Mouse (Mus musculus) heart, postnatal 36 days (tissue): ENCODE data around the gene Upb1. TPM values are rescaled to one million over a fixed set of nuclear protein-coding genes. Genes with fewer than 3 reads are reported as not detected.
"Not testable (repeated sequence)": the region's sequence is repeated elsewhere in the genome, so short reads cannot be mapped to it uniquely, and the experiment has no call there.

Source experiments
- DNase-seq, 2 experiments: peaks; one replicate each; pipeline ENCODE4 v3.0.0; 2021 to 2022
- intact Hi-C: fragments of 180-260 bp; cut with DNase I; formaldehyde crosslinking; loops from one replicate; pipeline ENCODE4 v1.15.1; 2025
- total RNA-seq, 2 experiments: library from RNA; stranded (reverse); gene quantifications; 2 replicates each; pipeline ENCODE4 v1.2.3; 2021

Upb1 gene
- 1 to 10 TPM in 1 of 2 experiments, under 1 TPM in 1; 0.65 to 1.3 TPM for total RNA-seq

DNA sequence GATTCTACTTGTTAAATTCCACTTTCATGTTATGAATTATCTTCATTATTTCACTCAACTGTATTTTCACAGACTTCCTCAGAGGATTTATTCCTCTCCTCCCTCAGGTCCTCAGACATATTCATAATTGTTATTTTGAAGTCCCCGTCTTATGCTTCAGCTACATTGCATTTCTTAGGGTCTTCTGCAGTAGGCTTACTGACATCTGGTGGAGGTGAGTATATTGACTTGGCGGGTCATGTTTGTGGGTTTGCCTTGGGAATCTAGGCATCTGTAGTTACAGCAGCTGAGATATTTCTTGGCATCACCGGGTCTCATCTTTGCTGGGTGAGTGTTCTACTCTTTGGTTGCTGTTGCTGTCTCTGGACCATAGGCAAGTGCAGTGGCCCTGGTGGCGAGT lies at the start of gene Upb1:
Gene Upb1, plus strand, starts transcription at position 158 of the 400 bp plus-strand sequence.
- DNase-seq, result no peak
- intact Hi-C loops, result no loop called here

DNA sequence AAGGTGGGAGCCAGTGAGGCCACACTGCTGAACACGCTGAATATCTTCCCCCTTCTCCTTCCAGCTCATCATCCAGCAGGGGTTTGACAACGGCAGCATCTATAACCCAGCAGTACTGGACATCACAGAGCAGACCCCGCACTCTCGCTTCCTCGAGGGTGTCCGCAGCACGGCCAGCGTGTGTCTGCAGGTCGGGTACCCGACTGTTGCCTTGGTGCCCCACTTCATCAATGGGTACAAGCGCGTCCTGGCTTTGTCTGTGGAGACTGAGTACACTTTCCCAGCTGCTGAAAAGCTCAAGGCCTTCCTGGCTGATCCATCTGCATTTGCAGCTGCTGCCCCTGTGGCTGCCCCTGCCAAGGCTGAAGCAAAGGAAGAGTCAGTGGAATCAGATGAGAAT lies 48.4 kb upstream of the Upb1 start:
- no peak for DNase-seq
- intact Hi-C loops, result loop anchor here (5.0 kb wide), 1 partner anchor 35 kb away; the partner anchor contains the start of gene Adora2a

DNA sequence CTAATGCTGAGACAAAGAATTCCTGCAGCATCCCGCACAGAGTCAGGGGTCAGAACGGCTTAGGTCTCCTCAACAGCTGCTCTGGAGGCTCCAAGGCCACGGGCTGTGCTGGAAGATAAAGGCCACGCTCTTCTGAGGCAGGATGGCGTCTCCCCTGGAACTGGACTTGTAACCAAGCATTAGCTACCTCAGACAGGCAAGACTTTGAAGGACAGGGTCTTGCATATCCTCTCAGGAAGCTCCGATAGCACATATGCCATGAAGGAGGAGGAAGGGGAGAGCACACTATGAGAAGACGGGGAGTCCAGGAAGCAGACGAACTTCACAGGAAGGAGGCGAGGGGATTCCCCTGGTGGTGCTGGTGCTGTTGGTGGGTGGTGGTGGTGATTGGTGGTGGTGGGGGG lies 47.1 kb upstream of the Upb1 start:
- intact Hi-C loops, result loop anchor here (5.0 kb wide), 1 partner anchor 37 kb away; the partner anchor contains the start of gene Adora2a

DNA sequence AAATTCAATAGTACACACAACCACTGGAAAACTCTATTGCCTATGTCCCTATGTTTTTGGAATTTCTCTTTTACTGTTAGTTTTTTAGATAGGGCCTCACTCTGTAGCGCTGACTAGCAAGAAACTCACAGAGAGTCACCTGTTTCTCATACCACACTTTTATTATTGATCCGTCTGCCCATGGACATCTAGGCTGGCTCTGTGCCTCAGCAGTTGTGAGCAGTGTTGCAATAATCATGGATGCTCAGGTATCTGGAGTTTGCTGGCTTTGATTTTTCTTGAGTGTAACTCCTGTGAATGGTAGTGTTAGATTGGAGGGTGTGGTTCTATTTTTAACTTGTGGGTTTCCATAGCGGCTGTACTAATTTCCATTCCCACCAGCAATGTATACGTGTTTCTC lies 45.6 kb upstream of the Upb1 start:
- intact Hi-C loops, result no loop called here

More for the DNA sequence above, 47.1 kb upstream of the Upb1 start:
- DNase-seq, result not testable (repeated sequence)

DNA sequence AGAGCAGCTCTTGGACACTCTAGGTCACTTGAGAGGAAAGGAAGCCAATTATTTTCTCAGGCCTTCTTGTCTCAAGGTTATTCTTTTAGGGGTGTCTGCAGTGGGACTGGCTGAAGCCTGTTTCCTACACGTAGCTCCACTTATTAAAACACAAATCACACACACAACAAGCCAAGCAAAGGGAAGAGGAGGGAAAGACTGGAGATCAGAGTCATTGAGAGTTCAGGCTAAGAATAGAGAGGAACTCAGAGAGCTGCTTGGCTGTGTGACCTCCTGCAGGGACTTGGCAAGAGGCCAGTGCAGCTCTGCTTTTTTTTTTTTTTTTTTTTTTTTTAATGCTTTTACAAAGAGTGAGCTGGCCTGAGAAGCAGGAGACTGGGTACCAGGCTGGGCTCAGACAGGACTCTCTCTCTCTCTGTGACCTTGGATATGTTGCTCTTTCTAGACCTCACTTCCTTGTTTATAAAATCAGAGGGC lies 36.7 kb upstream of the Upb1 start:
- peak; percentile 37 to 39 for DNase-seq
- intact Hi-C loops, result not testable (repeated sequence)

More for the DNA sequence above, 45.6 kb upstream of the Upb1 start:
- DNase-seq, result no peak

DNA sequence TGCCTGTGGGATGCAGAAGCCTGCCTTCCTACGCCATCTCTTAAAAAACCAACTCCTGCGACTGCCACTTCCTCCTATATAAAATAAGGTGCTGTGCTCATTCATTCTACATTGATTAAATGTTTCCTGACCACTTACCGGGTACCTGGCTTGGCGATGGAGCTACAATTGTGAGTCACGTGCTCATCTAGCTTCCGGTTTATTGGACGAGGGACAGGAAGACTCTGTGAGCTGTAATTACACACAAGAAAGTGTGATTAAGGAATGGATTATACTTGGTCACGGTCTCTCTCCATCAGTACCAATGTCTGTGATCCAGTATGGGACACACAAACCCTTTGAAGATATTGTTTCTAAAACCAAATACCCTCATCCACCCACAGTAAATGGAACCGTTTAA lies 36.1 kb upstream of the Upb1 start:
- DNase-seq, result no peak
- intact Hi-C loops, result no loop called here

DNA sequence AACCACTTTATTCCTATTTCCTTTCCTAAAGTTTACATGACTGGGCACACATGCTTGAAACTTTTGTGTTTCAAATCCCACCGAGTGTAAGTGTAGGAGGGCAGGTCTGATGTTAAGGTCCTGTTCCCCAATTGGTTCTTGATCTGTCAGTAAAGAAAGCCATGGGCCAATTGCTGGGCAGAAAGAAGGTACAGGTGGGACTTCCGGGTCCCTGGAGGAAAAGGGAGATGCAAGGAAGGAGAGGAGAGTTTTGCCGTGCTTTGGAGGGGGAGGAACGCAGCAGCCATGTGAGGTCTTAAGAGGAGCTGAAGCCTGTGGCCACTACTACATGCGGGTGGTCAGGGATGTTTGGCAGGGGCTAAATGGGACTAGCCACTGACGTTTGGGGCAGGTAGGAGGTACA lies 35.7 kb upstream of the Upb1 start:
- intact Hi-C loops, result no loop called here
- DNase-seq, result no peak

DNA sequence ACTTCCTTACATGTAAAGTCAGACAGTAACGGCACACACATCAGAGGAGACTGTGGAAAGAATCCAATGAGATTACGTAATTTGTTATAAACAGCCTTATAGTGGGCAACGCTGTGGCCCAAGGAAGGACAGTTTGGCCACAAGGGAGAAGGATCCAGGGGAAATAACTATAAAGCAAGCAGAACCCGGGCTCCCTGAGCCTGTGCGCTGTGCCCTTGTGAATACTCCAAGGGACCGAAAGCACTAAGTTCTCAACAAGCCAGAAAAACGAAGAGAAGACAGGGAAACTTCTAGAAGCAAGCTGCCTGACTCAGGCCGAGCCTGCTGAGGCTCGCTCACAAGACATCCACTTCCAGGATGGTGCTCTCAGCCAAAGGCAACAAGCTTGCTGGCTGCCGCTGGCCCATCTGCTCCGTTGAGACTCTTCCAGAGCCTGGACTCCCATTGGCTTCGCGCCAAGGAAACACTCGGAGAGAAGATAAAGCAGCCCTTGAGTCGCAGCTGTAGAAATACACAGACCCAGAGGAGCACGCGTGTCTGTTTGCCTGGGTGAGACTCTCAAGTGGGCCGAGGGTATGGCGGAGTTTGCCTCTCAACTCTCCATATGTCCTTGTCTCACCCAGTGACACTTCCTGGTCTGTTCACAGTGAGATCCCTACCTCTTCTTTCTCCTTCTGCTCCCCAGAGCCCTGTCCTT lies 27.1 kb upstream of the Upb1 start:
- DNase-seq, result peak; percentile 55 to 83
- intact Hi-C loops, result not testable (repeated sequence)

DNA sequence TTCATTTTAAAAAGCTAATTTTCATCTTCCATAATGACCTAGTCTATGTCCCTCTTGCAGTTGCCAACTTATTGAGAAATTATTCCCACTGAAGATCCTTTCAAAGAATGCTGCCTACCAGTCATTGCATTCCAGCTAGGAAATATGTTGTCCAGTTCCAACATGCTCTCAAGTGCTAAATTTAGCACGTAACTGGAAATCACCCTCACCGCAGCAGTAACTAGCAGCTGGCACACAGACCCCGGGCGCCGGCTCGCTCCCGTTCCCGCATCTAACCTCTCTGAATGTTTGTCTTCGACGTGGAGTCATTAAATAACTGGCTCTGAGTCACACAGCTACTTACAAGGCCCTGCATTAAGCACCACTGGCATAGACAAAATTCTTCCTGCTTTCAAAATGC lies 22.2 kb upstream of the Upb1 start:
- intact Hi-C loops, result no loop called here
- DNase-seq, result peak in 1 of 2 experiments; percentile 14

DNA sequence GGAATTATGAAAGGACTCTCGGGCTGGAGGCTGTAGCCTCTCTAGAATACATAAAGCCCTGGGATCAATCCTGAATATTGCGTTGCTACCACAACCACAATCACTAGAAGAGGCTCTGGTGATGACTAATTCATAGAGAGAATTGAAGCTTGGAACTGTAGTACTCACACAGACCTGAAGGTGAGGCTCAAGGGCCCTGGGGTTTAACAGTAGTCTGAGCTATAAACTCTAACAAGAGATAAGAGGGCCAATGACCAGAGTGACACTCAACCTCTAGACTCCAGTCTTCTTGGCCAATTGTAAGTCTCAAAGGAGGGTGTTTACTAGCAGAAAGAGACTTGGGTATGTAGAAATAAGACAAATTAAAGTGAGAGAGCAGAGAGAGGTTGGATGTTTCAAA lies 10.8 kb upstream of the Upb1 start:
- intact Hi-C loops, result loop anchor here (2.0 to 5.0 kb wide), 3 partner anchors 47 to 113 kb away; no protein-coding TSS in a partner anchor
- DNase-seq, result no peak

DNA sequence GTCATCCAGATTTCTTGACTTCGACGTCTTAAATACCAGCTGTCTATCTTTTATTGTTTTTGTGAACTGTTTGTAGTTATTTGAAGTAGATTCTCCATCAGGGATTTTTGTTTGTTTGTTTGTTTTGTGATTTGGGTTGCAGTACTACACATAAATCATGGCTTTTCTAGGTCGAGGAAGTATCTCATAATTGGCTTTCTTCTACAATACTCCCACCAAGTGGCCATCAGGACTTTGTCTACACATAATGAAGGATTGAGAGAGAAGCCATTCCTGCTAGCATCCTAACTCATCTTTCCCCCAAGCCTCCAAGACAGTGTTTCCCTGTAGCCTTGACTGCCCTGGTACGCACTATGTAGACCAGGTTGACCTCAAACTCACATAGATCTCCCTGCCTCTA lies 10.1 kb upstream of the Upb1 start:
- no peak for DNase-seq
- intact Hi-C loops, result loop anchor here (1.0 to 5.0 kb wide), 6 partner anchors 46 to 209 kb away; no protein-coding TSS in a partner anchor

DNA sequence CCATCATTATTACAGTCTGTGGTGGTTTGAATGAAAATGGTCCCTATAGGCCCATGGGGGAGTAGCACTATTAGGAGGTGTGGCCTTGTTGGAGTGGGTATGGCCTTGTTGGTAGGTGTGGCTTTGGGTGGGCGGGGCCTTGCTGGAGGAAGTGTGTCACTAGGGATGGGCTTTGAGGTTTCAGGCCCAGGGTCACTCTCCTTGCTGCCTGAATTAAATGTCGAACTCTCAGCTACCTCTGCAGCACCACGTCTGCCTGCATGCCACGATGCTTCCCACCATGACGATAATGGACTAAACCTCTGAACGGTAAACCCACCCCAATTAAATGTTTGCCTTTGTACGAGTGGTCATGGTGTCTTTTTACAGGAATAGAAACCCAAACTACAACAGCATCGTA lies 6.1 kb upstream of the Upb1 start:
- no peak for DNase-seq
- intact Hi-C loops, result loop anchor here (5.0 kb wide), 1 partner anchor 93 kb away; no protein-coding TSS in a partner anchor

DNA sequence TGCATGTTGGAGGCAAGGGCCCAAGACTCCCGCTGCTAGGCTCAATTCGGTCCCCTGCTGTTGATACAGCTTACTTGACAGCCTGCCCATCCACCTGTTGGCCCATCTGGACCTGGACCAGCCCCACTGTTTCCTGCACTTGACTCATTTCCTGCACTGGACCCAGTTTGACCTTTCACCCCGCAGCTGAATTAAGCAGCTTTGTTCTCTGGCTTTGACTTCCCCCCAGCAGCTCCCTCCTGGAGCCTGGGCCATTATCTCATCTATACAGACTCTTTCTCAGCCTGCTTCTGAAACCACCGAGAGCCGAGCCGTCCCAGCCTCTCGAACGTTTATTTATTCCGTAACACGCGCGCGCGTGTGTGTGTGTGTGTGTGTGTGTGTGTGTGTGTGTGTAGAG lies 3.9 kb upstream of the Upb1 start:
- DNase-seq, result peak; percentile 23 to 43
- intact Hi-C loops, result no loop called here

DNA sequence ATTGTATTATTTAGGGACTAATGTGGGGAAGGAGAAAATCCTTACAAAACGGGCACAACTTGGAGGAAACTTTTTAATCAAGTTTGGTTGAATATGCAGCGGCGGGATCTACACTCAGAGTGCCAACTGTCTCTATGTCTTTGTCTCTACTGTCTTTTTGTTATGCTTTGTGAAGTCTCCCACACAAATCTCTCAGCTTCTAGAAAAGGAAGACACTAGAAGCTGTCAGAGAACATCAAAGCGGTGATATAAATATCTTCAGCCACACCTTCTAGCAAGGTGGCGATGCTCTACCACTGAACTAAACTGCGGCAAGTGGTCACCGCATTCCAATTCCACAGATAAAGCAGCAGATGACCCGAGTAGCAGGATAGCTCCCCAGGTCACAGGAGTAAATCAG lies 5.0 kb downstream of the Upb1 start:
- intact Hi-C loops, result no loop called here
- no peak for DNase-seq

DNA sequence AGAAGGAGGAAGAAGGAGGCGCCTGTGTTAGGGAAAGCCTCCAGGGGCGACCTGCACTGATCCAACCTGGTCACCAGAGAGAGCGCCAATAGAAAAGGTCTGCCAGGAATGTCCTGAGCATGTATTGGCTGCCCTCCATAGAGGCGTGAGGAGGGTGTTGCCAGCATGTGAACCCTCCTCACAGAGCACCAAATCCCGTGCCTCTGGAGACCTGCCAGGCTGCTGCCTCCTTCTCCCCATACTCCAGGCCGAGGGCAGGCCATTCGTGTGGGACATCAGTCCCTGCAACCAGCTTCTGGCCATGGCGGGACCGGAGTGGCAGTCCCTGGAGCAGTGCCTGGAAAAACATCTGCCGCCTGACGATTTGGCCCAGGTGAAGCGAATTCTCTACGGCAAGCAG lies 5.8 kb downstream of the Upb1 start:
- intact Hi-C loops, result no loop called here
- peak; percentile 53 to 65 for DNase-seq

DNA sequence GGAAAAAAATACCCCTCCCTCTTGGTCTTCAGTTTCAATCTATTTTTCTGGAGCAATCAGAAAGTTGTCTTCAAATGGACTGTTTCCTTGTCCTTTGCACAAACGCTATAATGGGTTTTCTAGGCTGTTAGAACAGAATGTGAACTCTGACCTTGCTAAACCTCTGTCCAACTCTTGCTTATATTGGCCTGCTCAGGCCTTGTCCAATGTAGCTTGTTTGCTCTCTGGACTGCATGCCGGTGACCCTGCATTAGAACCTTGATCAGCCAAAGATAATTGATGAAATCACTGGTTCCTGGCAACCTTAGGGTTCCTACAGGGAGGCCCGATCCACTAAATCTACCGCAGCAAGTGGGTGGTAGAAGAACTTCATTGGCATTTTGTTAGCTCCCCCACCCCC lies 6.8 kb downstream of the Upb1 start:
- DNase-seq, result no peak
- intact Hi-C loops, result no loop called here

DNA sequence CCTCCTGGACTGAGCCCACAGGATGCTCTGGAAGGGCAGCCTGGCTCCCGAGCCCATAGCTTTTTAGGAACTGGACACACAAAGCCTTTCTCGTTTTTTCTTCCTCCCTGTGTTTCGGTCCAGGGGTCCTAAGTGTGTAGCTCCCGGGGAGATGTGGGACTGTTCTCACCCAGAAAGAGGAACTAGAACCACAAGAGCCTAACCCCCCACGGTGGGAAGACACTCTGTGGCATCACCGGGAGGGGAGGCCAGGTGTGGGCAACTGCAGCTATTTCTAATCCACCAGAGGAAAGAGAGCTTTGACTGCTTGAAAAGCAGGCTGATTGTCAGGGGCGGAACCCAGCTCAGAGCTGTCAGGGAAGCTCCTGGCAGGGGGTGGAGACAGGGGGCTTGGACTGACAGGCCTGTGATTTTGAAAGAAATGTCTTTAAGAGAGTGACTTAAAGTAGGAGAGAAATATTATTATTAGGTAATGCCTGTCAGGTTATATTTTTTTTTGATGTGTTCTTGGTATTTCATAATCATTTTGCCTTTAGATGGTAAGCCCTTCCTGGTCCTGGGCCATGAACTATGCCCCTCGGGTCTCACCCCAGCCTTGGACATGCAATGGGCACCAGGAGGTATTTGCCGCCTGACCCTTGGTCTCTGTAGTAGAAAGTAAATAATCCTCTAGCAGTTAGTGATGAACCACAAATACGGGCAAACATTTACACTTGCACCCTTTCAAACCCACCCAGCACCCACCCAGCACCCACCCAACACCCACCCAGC lies 10.6 kb downstream of the Upb1 start:
- DNase-seq, intact Hi-C loops: not testable (repeated sequence)

DNA sequence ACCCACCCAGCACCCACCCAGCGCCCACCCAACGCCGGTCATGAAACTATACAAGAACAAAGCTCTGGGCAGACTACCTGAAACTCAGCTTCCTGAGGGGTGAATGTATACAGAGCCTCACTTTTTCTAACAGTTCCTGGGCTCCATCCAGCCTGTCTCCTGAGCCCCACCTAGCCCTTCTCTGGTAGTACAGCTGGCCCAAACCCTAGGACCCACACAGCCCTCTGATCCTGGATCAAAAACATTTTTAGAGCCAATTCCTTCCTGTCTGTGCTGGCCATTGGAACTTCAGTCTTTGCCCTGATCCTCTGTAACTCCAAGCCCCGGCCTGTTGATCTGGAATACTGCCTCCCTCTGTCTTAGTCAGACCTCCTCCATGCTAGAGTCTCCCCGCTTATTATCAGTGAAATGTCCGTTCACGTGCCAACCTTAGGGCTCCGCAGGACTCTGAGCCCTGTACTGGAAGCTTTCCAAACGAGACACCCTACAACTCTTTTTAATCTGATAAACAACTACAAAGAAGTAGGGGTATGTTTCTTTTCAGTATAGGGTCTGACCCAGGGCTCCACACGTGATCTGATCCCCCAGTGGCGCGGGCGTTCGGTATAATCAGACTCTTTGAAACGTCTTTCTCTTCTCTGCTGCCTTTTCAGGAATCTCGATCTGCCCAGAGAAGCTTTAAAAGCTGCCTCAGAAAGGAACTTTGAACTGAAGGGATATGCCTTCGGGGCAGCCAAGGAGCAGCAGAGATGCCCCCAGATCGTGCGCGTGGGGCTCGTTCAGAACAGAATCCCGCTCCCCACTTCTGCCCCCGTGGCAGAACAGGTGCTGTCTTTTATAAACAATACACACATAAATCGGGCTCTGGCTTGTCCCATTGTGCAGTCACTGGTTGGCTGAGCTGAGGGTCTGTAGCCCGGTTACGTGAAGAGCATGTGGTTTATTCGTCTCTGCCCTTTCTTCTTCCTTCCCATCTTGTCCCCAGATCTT lies 11.5 kb downstream of the Upb1 start:
- DNase-seq, result no peak
- intact Hi-C loops, result no loop called here

DNA sequence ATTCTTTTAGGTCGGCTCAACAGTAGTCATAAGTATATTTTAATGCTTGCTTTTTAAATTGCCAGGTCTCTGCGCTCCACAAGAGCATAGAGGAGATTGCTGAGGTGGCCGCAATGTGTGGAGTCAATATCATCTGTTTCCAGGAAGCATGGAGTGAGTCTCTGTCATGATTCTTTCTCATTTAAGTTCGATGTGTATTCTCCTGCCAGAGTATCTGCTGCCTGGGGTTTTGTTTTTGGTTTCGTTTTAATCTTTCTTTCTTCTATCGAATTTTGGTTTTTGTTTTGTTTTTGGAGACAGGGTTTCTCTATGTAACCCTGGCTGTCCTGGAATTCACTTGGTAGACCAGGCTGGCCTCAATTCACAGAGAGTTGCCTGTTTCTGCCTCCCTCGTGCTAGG lies 14.0 kb downstream of the Upb1 start:
- intact Hi-C loops, result no loop called here
- no peak for DNase-seq

DNA sequence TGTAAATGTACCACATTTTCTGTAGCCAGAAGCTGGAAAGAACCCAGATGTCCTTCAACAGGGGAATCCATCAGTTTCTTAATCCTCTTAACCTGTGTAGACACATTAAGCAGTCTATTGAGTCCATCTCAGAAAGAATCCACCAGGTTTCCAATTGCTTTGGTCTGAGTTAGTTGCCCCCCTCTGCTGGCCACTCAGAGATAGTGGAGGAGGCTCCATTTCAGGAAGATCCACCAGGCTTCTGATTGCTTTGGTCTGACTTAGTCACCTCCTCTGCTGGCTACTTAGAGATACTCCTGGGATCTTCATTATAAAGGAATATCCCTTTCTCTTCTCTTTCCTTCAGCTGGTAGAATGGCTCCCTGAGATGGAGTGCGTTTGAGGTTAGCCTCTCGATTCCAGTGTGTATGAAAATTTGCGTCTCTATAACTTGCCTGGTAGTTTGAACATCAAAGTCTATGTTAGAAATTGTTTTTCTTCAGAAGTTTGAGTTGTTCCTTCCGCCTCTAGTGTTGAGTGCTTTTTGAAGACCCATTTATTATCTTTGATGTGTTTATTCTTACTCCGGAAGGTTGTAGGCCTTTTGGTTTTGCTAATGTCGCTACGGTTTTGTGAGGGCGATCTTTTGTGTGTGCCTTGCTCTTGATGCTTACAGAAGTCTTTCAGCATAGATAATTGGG lies 16.6 kb downstream of the Upb1 start:
- intact Hi-C loops, result no loop called here

More for the DNA sequence above, 16.6 kb downstream of the Upb1 start:
- DNase-seq, result no peak
